Mouse (Mus musculus): ENCODE results near the gene Tpgs1.
A peak's percentile ranks its signal among the peaks of the same experiment; 100 is the strongest.

- TF ChIP-seq POLR2A (IDR thresholded peaks at IDR 0.05; ENCODE audit: low read depth, low read length) (peak; percentile 18; the same call in 1 of the 2 replicates), CTCF (IDR thresholded peaks at IDR 0.05; ENCODE audit: extremely low read depth, insufficient read length, insufficient replicate concordance, low read depth, low read length) (no peak)
Observed at GRCm38 (mm10) chr10:79698459-79698858, 29.3 kb downstream of the Tpgs1 start.

Measured in small intestine, adult 2 months (tissue).